Mouse (Mus musculus) bone marrow macrophage, adult 2 months (primary cell): ENCODE measurements around the gene Ptpa. TPM values are rescaled to one million over a fixed set of nuclear protein-coding genes. Genes with fewer than 3 reads are reported as not detected.

Experiments used
- H3K27ac ChIP-seq: 2 replicates; pipeline ENCODE4 v1.5.1; 2012; ENCODE audit warnings: low read depth, low read length; ENCODE audit not compliant: insufficient read depth
- H3K4me1 ChIP-seq: 2 replicates; pipeline ENCODE4 v1.6.1; 2012; ENCODE audit warnings: low read length; ENCODE audit not compliant: control insufficient read depth, insufficient read depth
- H3K4me3 ChIP-seq: 2 replicates; pipeline ENCODE4 v1.5.1; 2012; ENCODE audit warnings: mild to moderate bottlenecking, low read length, moderate library complexity; ENCODE audit not compliant: insufficient read depth
- CTCF ChIP-seq: IDR thresholded peaks from 2 replicates; pipeline ENCODE4 v1.5.1; 2012; ENCODE audit warnings: low read depth, mild to moderate bottlenecking, low read length, moderate library complexity
- POLR2A ChIP-seq: IDR thresholded peaks from 2 replicates; pipeline ENCODE4 v1.6.1; 2012; ENCODE audit warnings: mild to moderate bottlenecking, low read depth, low read length, borderline replicate concordance
- polyA plus RNA-seq: library from polyadenylated mRNA; stranded (reverse); fragments of >200 nt; gene quantifications from 2 replicates; pipeline ENCODE4 v1.2.4, GENCODE M21; 2012; ENCODE audit not compliant: missing spikeins, insufficient read depth, insufficient read length

Ptpa gene
- polyA plus RNA-seq, 1 experiment = 110 TPM

DNA sequence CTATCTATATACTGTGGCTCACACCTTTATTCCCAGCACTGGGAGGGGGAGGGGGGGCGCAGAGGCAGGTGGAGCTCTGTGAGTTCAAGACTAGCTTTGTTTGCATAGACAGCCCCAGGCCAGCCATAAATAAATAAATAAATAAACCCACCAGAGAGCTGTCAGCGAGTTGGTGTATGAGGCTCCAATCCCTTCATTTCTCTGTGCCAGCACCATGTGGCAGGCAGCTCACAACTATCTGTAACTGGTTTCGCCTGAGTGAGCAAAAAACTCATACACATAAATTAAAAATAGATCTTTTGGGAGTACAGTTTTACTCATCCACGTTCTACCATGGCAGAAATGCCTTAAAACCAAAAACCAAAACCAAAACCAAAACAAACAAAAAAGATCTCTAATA, 5.6 kb downstream of the Ptpa start:
- TF ChIP-seq CTCF (no peak), POLR2A (no peak)
- H3K4me1 ChIP-seq = peaks cover 10% of the 10 kb centered on the region
- no peak overlapping the region for H3K27ac ChIP-seq
- H3K4me3 ChIP-seq = no peak overlapping the region

GRCm38 (mm10) chr2:30429156-30429555, 13.3 kb downstream of the Ptpa start:
- Histone ChIP-seq H3K4me1 (no peaks in the 10 kb centered on the region), H3K4me3 (no peak overlapping the region), H3K27ac (no peak overlapping the region)
- TF ChIP-seq POLR2A (no peak), CTCF (no peak)

- peaks cover 18% of the 10 kb centered on the region for H3K4me1 ChIP-seq
- no peak overlapping the region for H3K27ac ChIP-seq
- H3K4me3 ChIP-seq = no peak overlapping the region
- TF ChIP-seq POLR2A (no peak), CTCF (peak; percentile 61; the same call in 1 of the 2 replicates)
Observed at GRCm38 (mm10) chr2:30435326-30436155, 19.7 kb downstream of the Ptpa start.

DNA sequence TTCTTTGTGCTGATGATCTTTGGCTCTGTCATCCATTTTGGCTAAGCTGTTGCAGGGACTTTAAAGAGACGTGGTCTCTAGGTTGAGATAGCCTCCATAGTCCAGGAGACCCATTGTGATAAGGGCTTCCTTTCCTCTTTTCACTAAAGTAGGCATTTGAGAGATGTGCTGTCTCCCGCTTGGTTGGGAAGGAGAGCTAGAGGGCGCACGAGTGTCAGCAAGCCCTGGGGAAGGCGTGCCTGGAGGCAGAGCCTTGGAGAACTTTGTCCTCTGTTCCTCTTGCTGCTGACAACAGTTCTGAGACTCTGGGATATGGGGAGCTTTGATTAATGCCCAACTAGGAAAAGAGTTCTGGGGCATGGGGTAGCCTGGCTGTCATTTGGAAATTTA, 20.3 kb downstream of the Ptpa start:
- no peak overlapping the region for H3K4me3 ChIP-seq
- peaks cover 20% of the 10 kb centered on the region for H3K4me1 ChIP-seq
- no peak overlapping the region for H3K27ac ChIP-seq
- TF ChIP-seq POLR2A (no peak), CTCF (no peak)

GRCm38 (mm10) chr2:30436809-30437208, 21.0 kb downstream of the Ptpa start:
- TF ChIP-seq POLR2A (no peak), CTCF (no peak)

DNA sequence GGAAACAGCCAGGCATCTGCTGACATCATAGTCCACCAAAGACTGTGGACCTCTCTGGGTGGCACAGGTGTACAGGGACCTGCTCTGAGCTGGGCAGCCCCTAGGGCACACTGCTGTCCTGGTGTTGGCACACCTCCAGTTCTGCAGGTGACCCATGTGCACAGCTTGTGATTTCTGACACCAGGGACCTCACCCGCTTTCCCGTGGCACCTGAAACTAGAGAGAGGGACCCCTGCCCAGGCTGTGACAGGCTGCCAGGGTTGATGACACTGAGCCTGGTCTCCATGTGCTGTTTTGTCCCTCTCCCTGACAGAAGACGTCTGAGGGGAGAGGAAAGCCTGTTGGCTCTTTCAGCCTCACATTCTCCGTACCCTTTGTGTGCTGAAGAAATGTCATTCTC, 22.0 kb downstream of the Ptpa start:
- Histone ChIP-seq H3K4me1 (peaks cover 34% of the 10 kb centered on the region), H3K27ac (no peak overlapping the region), H3K4me3 (no peak overlapping the region)
- TF ChIP-seq CTCF = no peak
- no peak for TF ChIP-seq POLR2A

More at GRCm38 (mm10) chr2:30436809-30437208, 21.0 kb downstream of the Ptpa start:
- no peak overlapping the region for H3K27ac ChIP-seq
- H3K4me1 ChIP-seq = peaks cover 25% of the 10 kb centered on the region
- no peak overlapping the region for H3K4me3 ChIP-seq

- Histone ChIP-seq H3K4me3 (no peak overlapping the region), H3K27ac (peak overlapping the region; percentile 99), H3K4me1 (peaks cover 39% of the 10 kb centered on the region)
- no peak for TF ChIP-seq CTCF
- TF ChIP-seq POLR2A = no peak
Observed at GRCm38 (mm10) chr2:30439631-30440030, 23.8 kb downstream of the Ptpa start.

DNA sequence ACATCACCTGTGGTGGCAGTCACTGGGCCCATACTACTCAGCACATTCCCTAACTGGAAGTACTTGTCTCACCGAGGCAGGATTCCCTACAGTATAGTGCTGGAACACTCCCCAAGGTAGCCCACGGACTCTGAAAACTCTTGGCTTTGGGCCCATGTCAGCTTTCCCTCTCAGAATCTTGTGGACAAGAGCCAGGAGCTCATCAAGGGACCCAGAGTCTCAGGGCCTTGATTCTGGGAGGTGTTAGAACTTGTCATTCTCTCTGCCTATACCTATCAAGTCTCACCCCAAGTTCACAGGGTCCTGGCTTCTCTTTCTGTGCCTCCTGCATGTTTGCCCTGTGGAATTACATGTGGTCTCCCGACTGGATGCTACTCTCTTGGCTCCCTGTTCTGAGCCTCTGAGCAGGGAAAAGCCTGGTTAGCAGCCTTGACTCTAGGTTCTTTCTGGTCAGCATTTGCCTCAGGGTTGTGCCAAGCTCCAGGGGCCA, 24.4 kb downstream of the Ptpa start:
- no peak for TF ChIP-seq POLR2A
- TF ChIP-seq CTCF = no peak
- Histone ChIP-seq H3K4me1 (peaks cover 39% of the 10 kb centered on the region), H3K4me3 (no peak overlapping the region), H3K27ac (peak overlapping the region; percentile 99)

- Histone ChIP-seq H3K27ac (peak overlapping the region; percentile 99), H3K4me1 (peaks cover 39% of the 10 kb centered on the region), H3K4me3 (peak overlapping the region; percentile 37)
- TF ChIP-seq POLR2A = no peak
- TF ChIP-seq CTCF = peak; percentile 48
Observed at GRCm38 (mm10) chr2:30440701-30441517, 25.1 kb downstream of the Ptpa start.
